Mouse (Mus musculus): ENCODE results near the gene Rbks. TPM values are rescaled to one million over a fixed set of nuclear protein-coding genes. Genes with fewer than 3 reads are reported as not detected.
"Not testable (repeated sequence)": the region's sequence is repeated elsewhere in the genome, so short reads cannot be mapped to it uniquely, and the experiment has no call there.

Rbks gene
- polyA plus RNA-seq, 1 experiment from 2014 or later, result 1.7 TPM

GRCm38 (mm10) chr5:31596481-31597429, 100.7 kb downstream of the Rbks start, which contains the start of gene Mrpl33:
TSS of gene Mrpl33 (plus strand) at chr5:31596935.
- Histone ChIP-seq H3K4me1 (peaks cover 4% of the 10 kb centered on the region; the same call in 1 of the 2 replicates), H3K27ac (no peak within 1 kb of the TSS; the same call in 1 of the 2 replicates), H3K4me3 (peak within 1 kb of the TSS; percentile 35), H3K4me2 (replicated peaks) (peak within 1 kb of the TSS; percentile 69), H3K9me3 (no peaks in the 10 kb centered on the region), H3K27me3 (no peaks in the 10 kb centered on the region), H3K9ac (peak within 1 kb of the TSS; percentile 49), H3K36me3 (no peaks in the 10 kb centered on the region)
- 8% methylated on average over 26 of the region's 26 CpGs for WGBS
- no peak for ATAC-seq (ENCODE audit: insufficient number of reproducible peaks, insufficient read depth, low FRiP score, low TSS enrichment)

DNA sequence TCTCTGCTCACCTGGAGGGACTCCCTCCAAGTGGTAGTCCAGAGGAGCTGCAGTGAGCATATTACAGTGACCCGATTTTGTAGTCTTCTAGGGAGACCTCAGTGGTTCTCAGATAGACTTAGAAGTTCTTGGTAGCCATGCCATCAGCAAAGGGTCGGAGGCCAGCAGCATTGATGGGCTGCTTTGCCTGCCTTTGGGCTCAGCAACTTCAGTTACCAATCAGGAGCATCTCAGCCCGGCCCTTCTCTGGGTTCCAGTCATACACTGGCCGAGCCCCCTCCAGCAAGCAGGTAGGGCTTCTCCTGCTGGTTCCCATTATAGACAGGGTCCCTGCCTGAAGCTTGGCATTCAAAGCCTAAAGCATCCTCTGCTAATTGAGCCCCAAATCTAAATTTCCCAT, 101.6 kb downstream of the Rbks start:
- Histone ChIP-seq H3K4me3 (no peak overlapping the region), H3K4me2 (replicated peaks) (no peak overlapping the region), H3K27me3 (no peaks in the 10 kb centered on the region), H3K36me3 (no peaks in the 10 kb centered on the region), H3K4me1 (peaks cover 4% of the 10 kb centered on the region; the same call in 1 of the 2 replicates), H3K27ac (no peak overlapping the region), H3K9ac (no peak overlapping the region), H3K9me3 (no peaks in the 10 kb centered on the region)
- 45% methylated on average over 4 of the region's 4 CpGs for WGBS
- ATAC-seq (ENCODE audit: insufficient number of reproducible peaks, insufficient read depth, low FRiP score, low TSS enrichment), result no peak

GRCm38 (mm10) chr5:31591122-31591521, 106.3 kb downstream of the Rbks start:
- Histone ChIP-seq H3K9me3 (no peaks in the 10 kb centered on the region), H3K4me3 (no peak overlapping the region), H3K27me3 (no peaks in the 10 kb centered on the region), H3K27ac (no peak overlapping the region), H3K4me1 (no peaks in the 10 kb centered on the region), H3K9ac (no peak overlapping the region), H3K4me2 (replicated peaks) (no peak overlapping the region), H3K36me3 (no peaks in the 10 kb centered on the region)
- ATAC-seq (ENCODE audit: insufficient number of reproducible peaks, insufficient read depth, low FRiP score, low TSS enrichment), result no peak
- WGBS, result 92% methylated on average over 7 of the region's 7 CpGs

DNA sequence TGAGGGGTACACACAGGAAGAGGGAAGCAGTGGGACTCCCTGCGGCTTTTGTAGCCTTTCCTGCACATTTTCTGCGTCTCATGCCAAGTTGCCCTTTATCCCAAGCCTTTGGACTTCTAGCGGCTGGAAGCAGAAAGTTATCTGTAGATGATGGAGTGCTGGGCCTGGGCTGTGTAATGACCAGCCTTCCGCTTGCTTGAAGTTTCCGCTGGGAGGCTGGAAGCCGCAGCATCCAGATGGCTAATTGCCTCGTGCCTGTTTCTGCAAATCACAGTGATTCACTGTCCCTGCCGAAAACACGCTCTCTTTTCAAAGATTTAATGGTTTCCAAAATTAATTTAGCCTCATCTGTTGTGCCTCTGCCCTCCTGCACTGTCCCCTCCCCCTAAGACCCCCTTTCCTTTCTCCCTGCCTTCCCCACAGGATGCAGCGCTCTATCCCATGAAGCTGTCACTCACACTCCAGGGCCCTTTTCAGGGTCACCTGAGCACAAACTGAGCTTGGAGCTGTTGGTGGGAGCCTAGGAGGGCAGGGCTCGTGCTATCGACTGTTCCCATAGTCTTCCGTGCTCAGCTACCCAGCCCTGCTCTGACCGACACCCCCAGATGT, 107.6 kb downstream of the Rbks start:
- H3K36me3 ChIP-seq, result no peaks in the 10 kb centered on the region
- no peak overlapping the region for H3K4me3 ChIP-seq
- no peak overlapping the region for H3K9ac ChIP-seq
- no peaks in the 10 kb centered on the region for H3K27me3 ChIP-seq
- H3K9me3 ChIP-seq, result no peaks in the 10 kb centered on the region
- WGBS, result 59% methylated on average over 14 of the region's 14 CpGs
- H3K27ac ChIP-seq, result no peak overlapping the region
- no peak for ATAC-seq (ENCODE audit: insufficient number of reproducible peaks, insufficient read depth, low FRiP score, low TSS enrichment)
- H3K4me1 ChIP-seq, result no peaks in the 10 kb centered on the region
- H3K4me2 ChIP-seq (replicated peaks), result no peak overlapping the region

DNA sequence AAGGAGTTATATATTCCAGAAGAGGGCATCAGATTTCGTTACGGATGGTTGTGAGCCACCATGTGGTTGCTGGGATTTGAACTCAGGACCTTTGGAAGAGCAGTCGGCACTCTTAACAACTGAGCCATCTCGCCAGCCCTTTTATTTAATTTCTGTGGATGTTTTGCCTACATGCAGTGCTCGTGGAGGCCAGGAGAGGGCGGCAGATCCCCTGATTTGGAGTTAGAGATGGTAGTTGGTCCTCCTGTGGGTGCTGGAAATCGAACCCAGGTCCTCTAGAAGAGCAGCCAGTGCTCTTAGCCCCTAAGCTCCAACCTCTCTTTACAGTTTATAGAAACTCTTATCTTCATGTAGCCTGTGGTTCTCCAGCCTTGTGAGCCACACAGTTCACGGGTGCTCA, 108.8 kb downstream of the Rbks start:
- H3K27ac ChIP-seq; H3K9me3 ChIP-seq; H3K4me2 ChIP-seq (replicated peaks); H3K9ac ChIP-seq; ATAC-seq (ENCODE audit: insufficient number of reproducible peaks, insufficient read depth, low FRiP score, low TSS enrichment); H3K4me1 ChIP-seq; H3K4me3 ChIP-seq; H3K27me3 ChIP-seq; H3K36me3 ChIP-seq: not testable (repeated sequence)
- WGBS, result 83% methylated on average over 8 of the region's 8 CpGs

- 37% methylated on average over 2 of the region's 2 CpGs for WGBS
- no peaks in the 10 kb centered on the region for H3K4me1 ChIP-seq
- no peaks in the 10 kb centered on the region for H3K36me3 ChIP-seq
- H3K9me3 ChIP-seq, result no peaks in the 10 kb centered on the region
- no peak overlapping the region for H3K9ac ChIP-seq
- H3K4me3 ChIP-seq, result no peak overlapping the region
- H3K27me3 ChIP-seq, result no peaks in the 10 kb centered on the region
- H3K4me2 ChIP-seq (replicated peaks), result no peak overlapping the region
- no peak overlapping the region for H3K27ac ChIP-seq
- ATAC-seq (ENCODE audit: insufficient number of reproducible peaks, insufficient read depth, low FRiP score, low TSS enrichment), result no peak
Measured at GRCm38 (mm10) chr5:31588016-31588415, 109.4 kb downstream of the Rbks start.

- H3K4me3 ChIP-seq, result no peak overlapping the region
- H3K4me1 ChIP-seq, result no peaks in the 10 kb centered on the region
- no peak overlapping the region for H3K27ac ChIP-seq
- 91% methylated on average over 4 of the region's 4 CpGs for WGBS
- no peak overlapping the region for H3K4me2 ChIP-seq (replicated peaks)
- H3K9me3 ChIP-seq, result no peaks in the 10 kb centered on the region
- ATAC-seq (ENCODE audit: insufficient number of reproducible peaks, insufficient read depth, low FRiP score, low TSS enrichment), result no peak
- no peaks in the 10 kb centered on the region for H3K27me3 ChIP-seq
- H3K9ac ChIP-seq, result no peak overlapping the region
- no peaks in the 10 kb centered on the region for H3K36me3 ChIP-seq
Measured at GRCm38 (mm10) chr5:31585526-31585925, 111.9 kb downstream of the Rbks start.

DNA sequence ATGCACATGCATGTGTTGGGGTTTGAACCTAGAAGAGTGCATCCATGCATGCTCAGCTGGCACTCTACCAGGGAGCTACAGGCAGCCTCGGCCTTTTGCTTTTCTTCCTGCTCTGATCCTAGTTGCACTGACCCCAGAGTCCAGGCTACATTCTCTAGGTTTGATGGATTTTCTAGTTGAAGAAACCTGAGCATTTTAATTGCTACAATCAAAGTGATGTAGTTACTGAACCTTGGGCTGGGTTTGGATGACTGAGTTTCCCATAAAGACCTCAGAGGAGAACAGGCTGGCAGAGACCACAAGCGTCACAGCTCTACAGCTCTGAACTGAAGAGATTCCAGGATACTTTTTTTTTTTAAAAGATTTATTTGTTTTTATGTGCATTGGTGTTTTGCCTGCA, 114.2 kb downstream of the Rbks start:
- Histone ChIP-seq H3K27ac (no peak overlapping the region), H3K4me2 (replicated peaks) (no peak overlapping the region), H3K4me3 (no peak overlapping the region), H3K27me3 (no peaks in the 10 kb centered on the region), H3K4me1 (no peaks in the 10 kb centered on the region), H3K36me3 (no peaks in the 10 kb centered on the region), H3K9me3 (no peaks in the 10 kb centered on the region), H3K9ac (no peak overlapping the region)
- 80% methylated on average over 2 of the region's 2 CpGs for WGBS
- ATAC-seq (ENCODE audit: insufficient number of reproducible peaks, insufficient read depth, low FRiP score, low TSS enrichment), result no peak

DNA sequence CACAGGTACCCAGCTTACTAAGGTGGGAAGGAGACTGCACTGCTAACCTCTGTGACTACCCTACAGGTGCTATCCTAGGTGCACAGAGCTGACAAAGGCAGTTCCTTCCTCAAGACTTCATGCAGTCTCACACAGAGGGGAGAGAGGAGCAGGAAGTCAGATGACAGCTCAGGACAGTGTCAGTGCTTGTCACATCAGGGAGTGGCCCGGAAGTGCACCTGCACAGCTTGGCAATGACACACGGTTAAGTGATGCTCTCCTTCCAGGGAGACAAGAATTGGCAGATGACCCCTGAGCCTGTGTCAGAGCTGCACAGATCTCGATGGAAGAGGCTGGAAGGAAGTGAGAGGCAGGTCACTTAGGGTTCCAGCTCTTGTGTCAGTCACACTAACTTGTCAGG, 115.5 kb downstream of the Rbks start:
- no peak for ATAC-seq (ENCODE audit: insufficient number of reproducible peaks, insufficient read depth, low FRiP score, low TSS enrichment)
- no peaks in the 10 kb centered on the region for H3K4me1 ChIP-seq

DNA sequence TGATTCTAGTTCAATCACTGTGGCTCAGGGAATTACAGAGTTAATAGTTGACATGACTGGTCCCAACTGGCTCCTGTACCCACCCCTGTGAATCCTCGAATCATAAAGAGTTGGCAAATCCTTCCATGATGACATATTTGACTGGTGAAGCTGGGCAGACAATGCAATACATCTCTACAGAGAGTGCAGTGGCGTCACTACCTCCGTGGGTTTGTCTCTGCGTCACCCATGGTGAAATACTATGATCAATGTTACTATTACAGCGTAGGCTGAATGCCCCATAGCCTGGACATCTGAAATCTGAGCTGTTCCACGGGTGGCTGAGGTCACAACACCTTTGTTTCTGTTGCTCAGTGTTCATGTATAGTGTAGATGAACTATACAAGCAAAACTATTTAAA, 116.2 kb downstream of the Rbks start:
- Histone ChIP-seq H3K27me3 (no peaks in the 10 kb centered on the region), H3K4me1 (no peaks in the 10 kb centered on the region), H3K9me3 (no peaks in the 10 kb centered on the region), H3K4me3 (no peak overlapping the region), H3K9ac (no peak overlapping the region), H3K4me2 (replicated peaks) (no peak overlapping the region), H3K27ac (no peak overlapping the region), H3K36me3 (no peaks in the 10 kb centered on the region)
- ATAC-seq (ENCODE audit: insufficient number of reproducible peaks, insufficient read depth, low FRiP score, low TSS enrichment), result no peak
- WGBS, result 79% methylated on average over 6 of the region's 6 CpGs

More for the DNA sequence above, 115.5 kb downstream of the Rbks start:
- Histone ChIP-seq H3K9ac (no peak overlapping the region), H3K36me3 (no peaks in the 10 kb centered on the region), H3K4me2 (replicated peaks) (no peak overlapping the region), H3K27ac (no peak overlapping the region), H3K4me3 (no peak overlapping the region), H3K27me3 (no peaks in the 10 kb centered on the region), H3K9me3 (no peaks in the 10 kb centered on the region)
- WGBS, result 75% methylated on average over 3 of the region's 3 CpGs

- Histone ChIP-seq H3K9me3 (no peaks in the 10 kb centered on the region), H3K4me2 (replicated peaks) (no peak overlapping the region), H3K4me1 (0 out of 2 replicates have a peak, but pooled peaks cover under 1% of the 10 kb centered on the region), H3K4me3 (no peak overlapping the region), H3K36me3 (no peaks in the 10 kb centered on the region), H3K27me3 (no peaks in the 10 kb centered on the region), H3K27ac (no peak overlapping the region), H3K9ac (no peak overlapping the region)
- WGBS, result 88% methylated on average over 5 of the region's 7 CpGs
- ATAC-seq (ENCODE audit: insufficient number of reproducible peaks, insufficient read depth, low FRiP score, low TSS enrichment), result no peak
Measured at GRCm38 (mm10) chr5:31576539-31576975, 120.9 kb downstream of the Rbks start.
